Mouse (Mus musculus) MEL (cell line): ENCODE measurements at regions not wholly inside any gene's neighbourhood (a gene's known extent, or its start where the extent isn't known, plus 50 kb on each side); places are given as distances from the start of the nearest gene placed in this dataset.

ENCODE experiments used
- DNase-seq: peaks from one replicate; pipeline ENCODE4 v3.0.0; 2011; ENCODE audit warnings: low read depth, low spot score
- H3K27ac ChIP-seq: 2 replicates; pipeline ENCODE4 v1.5.1; 2012; ENCODE audit warnings: low read depth, mild to moderate bottlenecking, control low read depth, low read length, moderate library complexity; ENCODE audit not compliant: control insufficient read depth
- H3K27me3 ChIP-seq, 2 experiments: fragments of 150-350 bp in 1 of 2; sonication (generic) in 1 of 2; 2 replicates each; pipeline ENCODE4 v1.6.1; 2012; ENCODE audit warnings: low read length in 2 of 2, mild to moderate bottlenecking in 2 of 2, improper control_type of control experiment in 1 of 2, moderate library complexity in 1 of 2; ENCODE audit not compliant: insufficient read depth in 2 of 2, control insufficient read depth in 1 of 2
- H3K36me3 ChIP-seq, 2 experiments: 2 replicates each; pipeline ENCODE4 v1.6.1; 2012 to 2014; ENCODE audit warnings: low read length in 2 of 2, improper control_type of control experiment in 1 of 2, inconsistent platforms in 1 of 2, mild to moderate bottlenecking in 1 of 2; ENCODE audit not compliant: insufficient read depth in 2 of 2, control insufficient read depth in 1 of 2
- H3K4me1 ChIP-seq, 2 experiments: fragments of 150-350 bp in 1 of 2; sonication (generic) in 1 of 2; 2 replicates each; pipeline ENCODE4 v1.6.1; 2012; ENCODE audit warnings: low read length in 2 of 2, improper control_type of control experiment in 1 of 2, mild to moderate bottlenecking in 1 of 2; ENCODE audit not compliant: insufficient read depth in 2 of 2, control insufficient read depth in 1 of 2
- H3K4me3 ChIP-seq, 2 experiments: fragments of 150-350 bp in 1 of 2; sonication (generic) in 1 of 2; 2 replicates each; pipeline ENCODE4 v1.5.1; 2012; ENCODE audit warnings: low read depth in 2 of 2, low read length in 2 of 2, mild to moderate bottlenecking in 2 of 2, moderate library complexity in 2 of 2, control low read depth in 1 of 2, improper control_type of control experiment in 1 of 2; ENCODE audit not compliant: control insufficient read depth in 1 of 2, insufficient read depth in 1 of 2
- H3K79me2 ChIP-seq: 2 replicates; pipeline ENCODE4 v1.6.1; 2012; ENCODE audit warnings: mild to moderate bottlenecking, low read length, moderate library complexity; ENCODE audit not compliant: control insufficient read depth, poor library complexity, insufficient read depth
- H3K9ac ChIP-seq: 2 replicates; pipeline ENCODE4 v1.6.1; 2012; ENCODE audit warnings: low read depth, mild to moderate bottlenecking, control low read depth, low read length, moderate library complexity; ENCODE audit not compliant: control insufficient read depth, poor library complexity, severe bottlenecking
- H3K9me3 ChIP-seq: fragments of 150-350 bp; sonication (generic); replicated peaks from 2 replicates; pipeline ENCODE4 v1.6.1; 2012; ENCODE audit warnings: mild to moderate bottlenecking, low read length, improper control_type of control experiment, moderate library complexity; ENCODE audit not compliant: insufficient read depth
- BHLHE40 ChIP-seq: IDR thresholded peaks from 2 replicates; pipeline ENCODE4 v1.6.1; 2012; ENCODE audit warnings: low read depth, mild to moderate bottlenecking, inconsistent platforms, low read length, improper control_type of control experiment, borderline replicate concordance
- CTCF ChIP-seq, 3 experiments: IDR thresholded peaks in 2 of 3; conservative IDR thresholded peaks in 1 of 3; 2 replicates each; pipeline ENCODE4 v1.5.1; 2011 to 2012; ENCODE audit warnings: low read length in 3 of 3, low read depth in 2 of 3, mild to moderate bottlenecking in 2 of 3, improper control_type of control experiment in 1 of 3, inconsistent platforms in 1 of 3, mixed read lengths in 1 of 3, moderate library complexity in 1 of 3; ENCODE audit not compliant: control insufficient read depth in 1 of 3, insufficient read depth in 1 of 3, poor library complexity in 1 of 3, severe bottlenecking in 1 of 3
- ELF1 ChIP-seq: IDR thresholded peaks from 2 replicates; pipeline ENCODE4 v1.6.1; 2014; ENCODE audit warnings: low read depth, mild to moderate bottlenecking, inconsistent platforms, low read length, improper control_type of control experiment, moderate library complexity
- EP300 ChIP-seq, 2 experiments: IDR thresholded peaks; 2 replicates each; pipeline ENCODE4 v1.6.1; 2011; ENCODE audit warnings: improper control_type of control experiment in 2 of 2, low read length in 2 of 2, low read depth in 1 of 2, mild to moderate bottlenecking in 1 of 2
- ETS1 ChIP-seq: IDR thresholded peaks from 2 replicates; pipeline ENCODE4 v1.6.1; 2012; ENCODE audit warnings: low read depth, mild to moderate bottlenecking, inconsistent platforms, low read length, improper control_type of control experiment, moderate library complexity
- GABPA ChIP-seq: IDR thresholded peaks from 2 replicates; pipeline ENCODE4 v1.6.1; 2012; ENCODE audit warnings: low read depth, mild to moderate bottlenecking, inconsistent platforms, low read length, improper control_type of control experiment, moderate library complexity
- GATA1 ChIP-seq: IDR thresholded peaks from 2 replicates; pipeline ENCODE4 v1.6.1; 2011; ENCODE audit warnings: low read depth, low read length, improper control_type of control experiment
- HCFC1 ChIP-seq: IDR thresholded peaks from 2 replicates; pipeline ENCODE4 v1.6.1; 2012; ENCODE audit warnings: low read depth, mild to moderate bottlenecking, inconsistent platforms, low read length, improper control_type of control experiment, moderate library complexity
- JUND ChIP-seq: IDR thresholded peaks from 2 replicates; pipeline ENCODE4 v1.6.1; 2011; ENCODE audit warnings: low read depth, mild to moderate bottlenecking, improper control_type of control experiment, low read length
- MAFK ChIP-seq: IDR thresholded peaks from 2 replicates; pipeline ENCODE4 v1.6.1; 2011; ENCODE audit warnings: low read depth, mild to moderate bottlenecking, low read length, improper control_type of control experiment, borderline replicate concordance
- MAX ChIP-seq: IDR thresholded peaks from 2 replicates; pipeline ENCODE4 v1.6.1; 2011; ENCODE audit warnings: low read length, improper control_type of control experiment
- MAZ ChIP-seq: IDR thresholded peaks from 2 replicates; pipeline ENCODE4 v1.6.1; 2012; ENCODE audit warnings: low read depth, mild to moderate bottlenecking, inconsistent platforms, low read length, improper control_type of control experiment
- MEF2A ChIP-seq: IDR thresholded peaks from 2 replicates; pipeline ENCODE4 v1.6.1; 2014; ENCODE audit warnings: low read depth, mild to moderate bottlenecking, inconsistent platforms, low read length, improper control_type of control experiment; ENCODE audit not compliant: poor library complexity, insufficient replicate concordance, severe bottlenecking; ENCODE audit errors: extremely low read depth
- MXI1 ChIP-seq: IDR thresholded peaks from 2 replicates; pipeline ENCODE4 v1.6.1; 2011; ENCODE audit warnings: mild to moderate bottlenecking, low read depth, low read length, improper control_type of control experiment
- MYB ChIP-seq: IDR thresholded peaks from 2 replicates; pipeline ENCODE4 v1.6.1; 2011; ENCODE audit warnings: mild to moderate bottlenecking, low read depth, low read length, improper control_type of control experiment
- MYC ChIP-seq: IDR thresholded peaks from 2 replicates; pipeline ENCODE4 v1.6.1; 2011; ENCODE audit warnings: low read depth, mild to moderate bottlenecking, low read length, improper control_type of control experiment, moderate library complexity
- NRF1 ChIP-seq: IDR thresholded peaks from 2 replicates; pipeline ENCODE4 v1.6.1; 2014; ENCODE audit warnings: low read depth, mild to moderate bottlenecking, inconsistent platforms, low read length, improper control_type of control experiment, moderate library complexity; ENCODE audit not compliant: poor library complexity, insufficient read depth, severe bottlenecking
- POLR2A ChIP-seq, 2 experiments: IDR thresholded peaks; 2 replicates each; pipeline ENCODE4 v1.6.1; 2011 to 2012; ENCODE audit warnings: low read length in 2 of 2, mild to moderate bottlenecking in 2 of 2, control low read depth in 1 of 2, improper control_type of control experiment in 1 of 2, low read depth in 1 of 2, moderate library complexity in 1 of 2; ENCODE audit not compliant: control insufficient read depth in 1 of 2, insufficient read depth in 1 of 2, poor library complexity in 1 of 2
- RAD21 ChIP-seq: IDR thresholded peaks from 2 replicates; pipeline ENCODE4 v1.6.1; 2011; ENCODE audit warnings: mild to moderate bottlenecking, low read depth, low read length, improper control_type of control experiment
- SMC3 ChIP-seq: IDR thresholded peaks from 2 replicates; pipeline ENCODE4 v1.6.1; 2011; ENCODE audit warnings: low read depth, low read length, improper control_type of control experiment
- TBP ChIP-seq: IDR thresholded peaks from 2 replicates; pipeline ENCODE4 v1.8.0; 2011; ENCODE audit warnings: low read depth, low read length, improper control_type of control experiment
- TCF12 ChIP-seq: IDR thresholded peaks from 2 replicates; pipeline ENCODE4 v1.6.1; 2014; ENCODE audit warnings: low read depth, mild to moderate bottlenecking, inconsistent platforms, low read length, improper control_type of control experiment, moderate library complexity
- UBTF ChIP-seq: IDR thresholded peaks from 2 replicates; pipeline ENCODE4 v1.6.1; 2012; ENCODE audit warnings: low read depth, mild to moderate bottlenecking, inconsistent platforms, low read length, improper control_type of control experiment, moderate library complexity, borderline replicate concordance; ENCODE audit not compliant: insufficient read depth
- USF2 ChIP-seq, 2 experiments: IDR thresholded peaks; 2 replicates each; pipeline ENCODE4 v1.6.1; 2011 to 2012; ENCODE audit warnings: improper control_type of control experiment in 2 of 2, low read length in 2 of 2, borderline replicate concordance in 1 of 2, inconsistent platforms in 1 of 2, low read depth in 1 of 2, mild to moderate bottlenecking in 1 of 2; ENCODE audit not compliant: insufficient read depth in 1 of 2
- ZNF384 ChIP-seq: IDR thresholded peaks from 2 replicates; pipeline ENCODE4 v1.6.1; 2012; ENCODE audit warnings: low read depth, mild to moderate bottlenecking, inconsistent platforms, low read length, improper control_type of control experiment

DNA sequence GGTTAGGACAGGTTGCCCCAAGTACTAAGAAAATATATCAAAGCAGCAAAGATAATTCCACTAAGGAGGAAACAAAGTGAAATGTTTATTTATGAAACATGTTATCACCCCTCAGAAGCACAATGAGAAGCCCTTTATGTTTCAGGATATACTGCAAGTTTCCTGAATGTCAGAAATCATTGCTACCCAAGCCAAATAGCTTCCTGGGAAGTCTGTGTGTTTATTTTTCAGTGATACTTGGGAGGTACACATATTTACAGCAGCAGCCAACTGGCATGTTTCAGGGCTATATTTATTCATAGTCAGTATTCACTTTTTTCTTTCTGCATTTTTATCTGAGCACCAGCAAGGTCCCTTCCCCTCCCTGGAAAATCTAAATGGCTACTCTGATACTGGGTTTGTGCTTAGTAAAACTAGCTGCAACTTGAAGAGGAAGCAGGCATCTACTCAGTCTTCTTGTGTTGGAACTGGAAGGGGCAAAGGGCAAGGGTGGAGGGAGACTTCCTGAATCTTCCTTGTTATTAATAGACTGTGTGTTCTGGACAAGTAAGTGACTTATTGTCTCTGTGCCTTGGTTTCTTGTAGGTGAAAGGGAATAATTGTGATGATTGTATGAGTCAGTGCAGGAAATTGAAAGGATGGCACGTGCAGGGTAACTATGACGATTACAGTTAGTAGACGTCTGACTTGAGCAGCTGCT lies 236.5 kb upstream of the Dach1 start:
- Histone ChIP-seq H3K36me3 (no peaks in the 10 kb centered on the region), H3K4me1 (no peaks in the 10 kb centered on the region), H3K79me2 (no peaks in the 10 kb centered on the region), H3K4me3 (no peak overlapping the region), H3K9me3 (no peaks in the 10 kb centered on the region), H3K9ac (no peak overlapping the region), H3K27ac (no peak overlapping the region), H3K27me3 (no peaks in the 10 kb centered on the region)
- TF ChIP-seq JUND (no peak), EP300 (IDR thresholded peaks at IDR 0.05; ENCODE audit: low read depth in 1 of 2, low read length in 2 of 2) (no peak), TBP (no peak), BHLHE40 (no peak), USF2 (IDR thresholded peaks at IDR 0.05; ENCODE audit: borderline replicate concordance in 1 of 2, insufficient read depth in 1 of 2, low read depth in 1 of 2, low read length in 2 of 2) (no peak), ELF1 (no peak), TCF12 (no peak), CTCF (IDR thresholded peaks at IDR 0.05 in 2 of 3, conservative IDR thresholded peaks at IDR 0.05 in 1 of 3; ENCODE audit: control insufficient read depth in 1 of 3, insufficient read depth in 1 of 3, low read depth in 2 of 3, low read length in 3 of 3, poor library complexity in 1 of 3, severe bottlenecking in 1 of 3) (no peak), GATA1 (no peak), MXI1 (no peak), UBTF (no peak), MYB (no peak), GABPA (no peak), HCFC1 (no peak), SMC3 (no peak), RAD21 (no peak), MYC (no peak)
- no peak for DNase-seq

DNA sequence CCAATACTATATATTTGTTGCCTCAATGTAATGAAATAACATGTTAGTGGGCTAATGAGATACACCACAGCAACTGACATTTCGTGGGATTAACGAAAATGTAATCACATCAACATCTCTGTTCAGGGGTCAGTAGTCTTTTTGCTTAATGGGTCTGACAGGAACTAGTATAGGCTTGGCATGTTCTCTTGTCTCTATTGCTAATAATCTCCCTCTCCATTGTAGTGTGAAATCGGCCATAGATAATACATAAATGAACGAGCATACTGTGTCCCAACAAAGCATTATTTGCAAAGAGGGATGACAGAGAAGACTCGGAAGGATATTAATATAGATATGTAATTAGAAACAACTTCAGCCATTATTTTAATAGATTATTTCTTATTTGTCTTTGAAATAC lies 234.5 kb upstream of the Dach1 start:
- no peaks in the 10 kb centered on the region for H3K36me3 ChIP-seq
- DNase-seq = no peak
- H3K4me3 ChIP-seq = no peak overlapping the region
- H3K9ac ChIP-seq = no peak overlapping the region
- no peaks in the 10 kb centered on the region for H3K9me3 ChIP-seq
- H3K79me2 ChIP-seq = no peaks in the 10 kb centered on the region
- TF ChIP-seq MXI1 = no peak
- no peak for TF ChIP-seq MEF2A
- no peak for TF ChIP-seq ZNF384
- no peak for TF ChIP-seq POLR2A (IDR thresholded peaks at IDR 0.05; ENCODE audit: control insufficient read depth in 1 of 2, insufficient read depth in 1 of 2, low read depth in 1 of 2, low read length in 2 of 2, poor library complexity in 1 of 2)
- no peak for TF ChIP-seq MYB
- no peak for TF ChIP-seq TCF12
- TF ChIP-seq MAX = no peak
- TF ChIP-seq HCFC1 = no peak
- TF ChIP-seq MAFK = no peak
- no peak for TF ChIP-seq ETS1
- no peak for TF ChIP-seq CTCF (IDR thresholded peaks at IDR 0.05 in 2 of 3, conservative IDR thresholded peaks at IDR 0.05 in 1 of 3; ENCODE audit: control insufficient read depth in 1 of 3, insufficient read depth in 1 of 3, low read depth in 2 of 3, low read length in 3 of 3, poor library complexity in 1 of 3, severe bottlenecking in 1 of 3)
- no peak for TF ChIP-seq GATA1
- no peak for TF ChIP-seq MYC
- TF ChIP-seq BHLHE40 = no peak
- TF ChIP-seq TBP = no peak
- no peak for TF ChIP-seq JUND
- TF ChIP-seq NRF1 = no peak
- no peak for TF ChIP-seq USF2 (IDR thresholded peaks at IDR 0.05; ENCODE audit: borderline replicate concordance in 1 of 2, insufficient read depth in 1 of 2, low read depth in 1 of 2, low read length in 2 of 2)
- TF ChIP-seq MAZ = no peak
- no peaks in the 10 kb centered on the region for H3K27me3 ChIP-seq
- no peaks in the 10 kb centered on the region for H3K4me1 ChIP-seq
- H3K27ac ChIP-seq = no peak overlapping the region
